Mouse (Mus musculus) urinary bladder, postnatal 4 days (tissue): ENCODE data around the gene Serpinb9b.

Experiments
- DNase-seq, 2 experiments: peaks; one replicate each; pipeline ENCODE4 v3.0.0; 2021 to 2022; ENCODE audit warnings: low spot score in 2 of 2

Gene Serpinb9b

GRCm38 (mm10) chr13:33043542-33043941 lies 16.3 kb downstream of the Serpinb9b start:
- no peak for DNase-seq

DNA sequence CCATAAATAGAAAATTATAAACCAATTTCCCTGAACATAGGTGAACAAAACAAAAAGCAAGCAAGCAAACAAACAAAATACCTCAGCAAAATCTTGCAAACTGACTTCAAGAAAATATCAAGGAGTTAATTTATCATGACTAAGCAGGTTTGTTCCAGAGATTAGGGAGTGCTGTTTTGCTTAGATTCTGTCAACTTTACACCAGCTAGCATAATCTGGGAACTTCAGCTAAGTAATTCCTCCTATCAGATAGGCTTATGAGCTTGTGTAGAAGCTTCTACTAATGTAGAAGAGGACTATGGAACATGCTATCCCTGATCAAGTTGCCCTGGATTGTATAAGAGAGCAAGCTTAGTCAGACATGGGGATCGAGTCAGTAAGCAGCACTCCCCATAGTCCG lies 20.0 kb downstream of the Serpinb9b start:
- DNase-seq, result no peak

- DNase-seq, result no peak
Measured at GRCm38 (mm10) chr13:33048187-33048586, 21.0 kb downstream of the Serpinb9b start.

- DNase-seq, result no peak
Measured at GRCm38 (mm10) chr13:33051697-33052096, 24.5 kb downstream of the Serpinb9b start.

- no peak for DNase-seq
Measured at GRCm38 (mm10) chr13:33063048-33063447, 35.8 kb downstream of the Serpinb9b start.

DNA sequence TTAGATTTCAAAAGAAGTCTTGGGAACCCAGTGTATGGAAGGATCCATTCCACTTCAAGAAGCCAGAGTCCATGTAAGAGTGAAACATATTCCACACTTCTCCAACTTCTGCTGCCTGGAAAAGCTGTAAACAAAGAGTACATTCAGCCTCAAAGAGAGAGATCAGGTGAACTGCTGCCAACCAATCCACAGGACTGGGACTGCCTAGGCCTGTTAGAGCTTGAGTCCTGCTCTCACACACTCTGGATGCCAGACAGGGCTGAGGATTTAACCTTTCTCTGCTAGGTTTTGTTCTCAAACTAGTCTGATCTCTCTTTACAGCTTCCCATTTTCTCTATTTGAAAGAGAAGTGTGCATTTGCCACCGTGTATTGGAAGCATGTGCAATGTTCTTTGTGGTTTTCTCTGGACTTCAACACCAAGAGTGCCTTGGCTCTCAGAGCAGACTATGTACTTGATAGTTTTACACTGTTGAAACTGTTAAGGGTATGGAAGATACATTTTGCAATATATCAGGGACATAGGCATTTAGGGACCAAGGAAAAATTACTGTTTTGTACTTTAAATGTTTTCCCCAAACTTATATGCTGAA lies 40.3 kb downstream of the Serpinb9b start:
- DNase-seq, result no peak

DNA sequence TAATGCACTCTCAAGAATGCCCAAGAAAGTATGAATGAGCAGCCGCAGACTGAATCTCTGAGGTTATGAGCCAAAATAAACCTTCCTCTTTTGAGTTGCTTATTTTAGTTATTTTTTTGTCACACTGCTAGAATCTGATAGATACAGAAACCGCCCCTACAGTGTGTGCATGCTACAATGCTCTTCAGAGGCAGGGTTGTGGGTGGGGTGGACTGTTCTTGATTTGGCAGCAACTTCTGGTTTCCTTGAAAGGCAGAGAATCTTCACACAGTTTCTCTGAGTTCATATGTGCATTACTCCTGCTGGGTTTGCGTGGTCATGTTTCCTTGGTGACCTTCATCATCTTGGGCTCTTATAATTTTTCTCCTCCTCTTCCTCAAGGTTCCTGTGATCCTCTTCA lies 40.9 kb downstream of the Serpinb9b start:
- no peak for DNase-seq

DNA sequence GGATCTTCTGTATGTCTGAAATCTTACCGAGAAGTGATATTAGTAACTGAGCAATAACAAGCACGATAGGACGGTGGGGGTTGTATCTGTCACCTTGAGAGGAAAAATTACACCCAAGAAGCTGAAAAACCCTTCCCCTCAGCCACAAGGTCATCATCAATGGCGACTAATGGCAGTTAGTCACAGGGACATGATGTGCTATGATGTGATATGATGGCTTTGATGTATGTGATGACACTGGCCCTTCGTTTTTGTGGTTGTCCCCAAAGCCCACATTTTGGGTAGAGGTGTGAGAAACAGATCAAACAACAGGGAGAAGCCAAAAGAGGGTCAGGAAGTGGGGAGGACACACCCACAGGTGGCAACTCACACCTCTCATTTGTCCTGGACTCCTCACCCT lies 44.6 kb downstream of the Serpinb9b start:
- no peak for DNase-seq

DNA sequence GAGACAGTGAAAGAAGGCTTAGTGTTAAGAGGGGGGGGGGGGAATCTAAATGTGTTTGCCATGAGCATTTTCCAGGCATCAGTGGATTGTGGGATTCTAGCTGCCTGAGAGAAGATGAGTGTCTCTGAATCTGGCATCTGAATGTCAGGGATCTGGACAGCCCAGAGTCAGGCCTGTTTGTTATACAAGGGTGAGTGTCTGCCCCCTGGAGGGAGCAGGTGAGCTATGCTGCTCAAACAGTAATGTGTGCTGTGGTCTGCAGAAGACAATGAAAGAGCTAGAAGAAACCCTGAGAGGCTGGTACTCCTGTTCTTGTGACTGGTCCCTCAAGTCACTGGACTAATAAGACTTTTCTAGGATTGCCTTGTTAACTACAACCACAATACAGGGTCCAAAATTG lies 46.8 kb downstream of the Serpinb9b start:
- DNase-seq, result peak in 1 of 2 experiments; percentile 24

- no peak for DNase-seq
Measured at GRCm38 (mm10) chr13:33076247-33076646, 49.0 kb downstream of the Serpinb9b start.

DNA sequence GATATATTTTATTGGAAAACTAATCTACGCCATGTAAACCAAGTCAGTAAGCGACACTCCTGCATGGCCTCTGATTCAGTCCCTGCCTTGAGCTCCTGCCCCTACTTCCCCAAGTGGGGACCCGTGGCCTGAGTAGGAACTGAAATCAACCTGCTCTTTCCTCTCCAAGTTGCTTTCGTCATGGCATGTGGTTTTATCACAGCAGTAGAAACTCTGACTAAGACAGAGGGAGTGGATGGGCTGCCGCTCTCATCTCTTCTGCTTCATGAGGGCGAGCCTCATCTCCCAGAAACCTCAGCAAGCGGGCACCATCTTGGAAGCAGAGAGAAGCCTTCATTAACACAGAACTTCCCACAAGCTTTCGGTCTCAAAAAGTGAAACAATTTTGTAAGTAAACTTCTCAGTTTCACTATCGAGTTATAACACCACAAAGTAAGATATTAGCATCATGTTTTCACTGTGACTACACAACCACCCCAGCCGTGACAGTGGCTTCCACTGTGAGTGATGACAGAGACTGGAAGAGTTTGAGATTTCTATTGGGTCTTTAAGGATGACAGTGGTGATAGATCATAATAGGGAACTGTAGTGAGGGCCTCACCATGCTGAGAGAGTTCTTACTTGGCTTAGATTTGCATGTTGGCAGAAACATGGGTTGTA lies 49.9 kb downstream of the Serpinb9b start:
- no peak for DNase-seq

GRCm38 (mm10) chr13:33078056-33078705 lies 51.0 kb downstream of the Serpinb9b start, which contains the start of gene Serpinb1b:
Gene Serpinb1b, plus strand, starts transcription at chr13:33078575.
- DNase-seq, result no peak

- no peak for DNase-seq
Measured at GRCm38 (mm10) chr13:33079391-33079790, 52.2 kb downstream of the Serpinb9b start.

GRCm38 (mm10) chr13:33080356-33080755 lies 53.1 kb downstream of the Serpinb9b start:
- DNase-seq, result no peak

- no peak for DNase-seq
Measured at GRCm38 (mm10) chr13:33083834-33084233, 56.6 kb downstream of the Serpinb9b start.

GRCm38 (mm10) chr13:33084975-33085694 lies 57.9 kb downstream of the Serpinb9b start:
- no peak for DNase-seq

DNA sequence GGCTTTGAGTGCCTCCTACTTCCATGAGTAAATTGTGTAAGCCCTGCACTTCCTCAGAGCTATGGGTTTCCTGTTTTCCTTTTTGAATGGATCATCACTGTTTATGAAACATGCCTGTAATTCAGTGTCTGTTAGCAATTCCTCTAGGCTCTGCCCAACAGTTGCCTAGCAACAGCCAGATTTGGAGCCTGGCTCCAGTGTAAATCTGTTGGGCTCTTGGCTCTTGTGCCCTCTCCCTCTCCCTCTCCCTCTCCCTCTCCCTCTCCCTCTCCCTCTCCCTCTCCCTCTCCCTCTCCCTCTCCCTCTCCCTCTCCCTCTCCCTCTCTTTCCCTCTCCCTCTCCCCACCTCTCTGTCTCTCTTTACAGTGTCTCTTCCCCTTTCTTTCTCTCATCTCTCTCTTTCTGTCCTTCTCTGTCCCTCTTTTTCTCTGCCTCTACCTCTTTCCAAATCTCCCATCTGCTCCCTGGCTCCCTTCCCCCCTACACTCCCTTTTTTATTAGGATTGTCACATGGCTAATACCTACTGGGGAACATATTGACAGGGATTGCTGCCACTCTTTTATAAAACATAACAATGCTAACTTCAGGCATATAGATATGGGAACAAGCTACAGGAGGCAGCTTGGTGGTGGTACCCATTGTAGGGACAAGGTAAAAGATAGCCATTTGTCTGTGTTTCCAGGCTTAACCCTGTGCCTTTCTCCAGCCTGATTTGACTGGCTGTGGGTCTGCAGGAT lies 58.6 kb downstream of the Serpinb9b start:
- DNase-seq, result no peak

GRCm38 (mm10) chr13:33089566-33089965 lies 62.4 kb downstream of the Serpinb9b start:
- no peak for DNase-seq

DNA sequence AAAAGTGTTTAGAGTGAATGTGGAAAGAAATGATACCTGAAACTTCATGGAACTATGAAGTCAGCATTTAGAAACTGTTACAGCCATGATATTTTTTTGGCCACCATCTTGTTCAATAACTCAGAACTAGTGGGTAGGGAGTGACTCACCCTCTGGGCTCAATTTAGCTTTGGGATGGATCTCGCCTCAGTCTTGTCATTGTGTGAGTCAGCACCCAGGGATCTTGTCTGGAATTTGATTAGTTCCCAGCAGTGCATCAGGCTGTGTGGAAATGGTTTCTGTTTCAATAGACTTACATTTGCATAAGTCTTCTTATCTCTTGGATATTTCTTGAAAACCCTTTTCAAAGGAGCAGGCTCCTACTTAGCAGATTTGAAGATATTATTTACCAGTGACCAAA lies 63.3 kb downstream of the Serpinb9b start:
- DNase-seq, result no peak

- DNase-seq, result no peak
Measured at GRCm38 (mm10) chr13:33091306-33091705, 64.1 kb downstream of the Serpinb9b start.
